Mouse (Mus musculus): ENCODE data around the gene Elmod1. TPM values are rescaled to one million over a fixed set of nuclear protein-coding genes. Genes with fewer than 3 reads are reported as not detected.

Elmod1 gene
- total and polyA plus RNA-seq, 3 experiments, result not detected

GRCm38 (mm10) chr9:53873239-53873638 lies 101.9 kb downstream of the Elmod1 start:
- Histone ChIP-seq H3K4me1 (ENCODE audit: control insufficient read depth in 1 of 2, insufficient read depth in 2 of 2) (peaks cover 0 to 6% of the 10 kb centered on the region in 2 experiments; a peak in 1 of 4 replicates), H3K9me3 (replicated peaks; ENCODE audit: low read length) (peaks cover 2% of the 10 kb centered on the region), H3K4me2 (ENCODE audit: insufficient read depth, low read depth, poor library complexity, severe bottlenecking) (no peak overlapping the region), H3K9ac (ENCODE audit: insufficient read depth, low read depth) (no peak overlapping the region), H3K4me3 (replicated peaks in 1 of 3; ENCODE audit: low read depth in 2 of 3, low read length in 2 of 3, poor library complexity in 1 of 3) (no peak overlapping the region), H3K27me3 (replicated peaks) (no peaks in the 10 kb centered on the region), H3K36me3 (replicated peaks in 1 of 2; ENCODE audit: control insufficient read depth in 1 of 2, insufficient read depth in 1 of 2, low read length in 1 of 2) (no peaks in the 10 kb centered on the region), H3K79me2 (replicated peaks; ENCODE audit: control insufficient read depth, extremely low read depth, insufficient read depth, poor library complexity, severe bottlenecking) (no peaks in the 10 kb centered on the region), H3K27ac (ENCODE audit: insufficient read depth, low read depth) (no peak overlapping the region)
- TF ChIP-seq SIN3A (IDR thresholded peaks at IDR 0.05; ENCODE audit: low read length), result no peak
- no peak for TF ChIP-seq RAD21 (IDR thresholded peaks at IDR 0.05; ENCODE audit: low read depth, low read length)
- no peak for TF ChIP-seq KAT2A (IDR thresholded peaks at IDR 0.05; ENCODE audit: insufficient replicate concordance, low read length)
- TF ChIP-seq E2F4 (IDR thresholded peaks at IDR 0.05; ENCODE audit: insufficient replicate concordance, low read depth, low read length), result no peak
- TF ChIP-seq GABPA (IDR thresholded peaks at IDR 0.05; ENCODE audit: insufficient replicate concordance, low read depth, low read length), result no peak
- no peak for TF ChIP-seq IRF4 (IDR thresholded peaks at IDR 0.05; ENCODE audit: low read depth, low read length)
- no peak for TF ChIP-seq TBP (conservative IDR thresholded peaks at IDR 0.05; ENCODE audit: low read depth, low read length)
- in situ Hi-C loops (cut with MboI; ENCODE audit: low pct_ligation_motif_present, low pct_unique_long_range_greater_than_20kb, low sequenced_read_pairs), result no loop called here
- dilution Hi-C loops (cut with MboI; ENCODE audit: extremely low pct_ligation_motif_present, extremely low pct_unique_long_range_greater_than_20kb, low sequenced_read_pairs), result no loop called here
- DNase-seq (ENCODE audit: extremely low read depth), result no peak

Other genes with a start within 250 kb of the Elmod1 start
- 3.1 and 3.4 TPM in 2 replicates for gene Slc35f2, start 203.8 kb downstream of the Elmod1 start, total RNA-seq (2012; rRNA removed)
- 0.13 and 0.14 TPM in 2 replicates for gene Slc35f2, start 203.8 kb downstream of the Elmod1 start, total RNA-seq (2014; rRNA removed)
- 0.25 and 0.47 TPM in 2 replicates for gene Slc35f2, start 203.8 kb downstream of the Elmod1 start, polyA plus RNA-seq (2012; ENCODE audit: insufficient read length, low read depth)
- gene Sln, start 125.1 kb downstream of the Elmod1 start, total RNA-seq (2012; rRNA removed), result not detected in 2 replicates
- gene Sln, start 125.1 kb downstream of the Elmod1 start, total RNA-seq (2014; rRNA removed), result not detected in 2 replicates
- gene Sln, start 125.1 kb downstream of the Elmod1 start, polyA plus RNA-seq (2012; ENCODE audit: insufficient read length, low read depth), result not detected in 2 replicates
- not detected in 2 replicates for gene Tnfaip8l3, start 93.1 kb upstream of the Elmod1 start, total RNA-seq (2012; rRNA removed)
- gene Tnfaip8l3, start 93.1 kb upstream of the Elmod1 start, total RNA-seq (2014; rRNA removed), result not detected in 2 replicates
- not detected in 2 replicates for gene Tnfaip8l3, start 93.1 kb upstream of the Elmod1 start, polyA plus RNA-seq (2012; ENCODE audit: insufficient read length, low read depth)